Mouse (Mus musculus) T-helper 17 cell (primary cell): ENCODE measurements around the gene Rptor.

Source experiments
- in situ Hi-C, 2 experiments: fragments of 300-600 bp; cut with MboI, MseI; formaldehyde crosslinking; loops; 1 replicate in 1 of 2; 2 replicates in 1 of 2; pipeline ENCODE4 v1.15.1; 2025; ENCODE audit warnings: high pct_unique_total_duplicates in 2 of 2

The Rptor gene

DNA sequence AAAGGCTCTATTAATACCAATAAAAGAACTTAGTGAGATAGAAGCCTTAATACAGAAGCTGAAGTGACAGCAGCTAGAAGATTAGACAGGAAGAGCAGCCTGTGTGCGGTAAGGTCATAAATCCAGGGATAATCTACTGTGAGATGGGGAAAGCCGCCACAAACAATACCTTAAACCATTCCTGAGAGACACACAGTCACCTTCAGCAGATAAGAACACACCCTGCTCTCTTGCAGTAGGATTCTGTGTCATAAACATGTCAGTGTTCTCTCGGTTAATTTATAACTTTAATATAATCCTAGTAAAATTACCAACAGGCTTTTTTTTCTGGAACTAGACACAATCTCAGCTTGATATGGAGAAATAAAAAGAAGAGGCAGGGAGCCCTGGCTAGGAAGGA lies 233.6 kb downstream of the Rptor start:
- in situ Hi-C loops, result no loop called here

DNA sequence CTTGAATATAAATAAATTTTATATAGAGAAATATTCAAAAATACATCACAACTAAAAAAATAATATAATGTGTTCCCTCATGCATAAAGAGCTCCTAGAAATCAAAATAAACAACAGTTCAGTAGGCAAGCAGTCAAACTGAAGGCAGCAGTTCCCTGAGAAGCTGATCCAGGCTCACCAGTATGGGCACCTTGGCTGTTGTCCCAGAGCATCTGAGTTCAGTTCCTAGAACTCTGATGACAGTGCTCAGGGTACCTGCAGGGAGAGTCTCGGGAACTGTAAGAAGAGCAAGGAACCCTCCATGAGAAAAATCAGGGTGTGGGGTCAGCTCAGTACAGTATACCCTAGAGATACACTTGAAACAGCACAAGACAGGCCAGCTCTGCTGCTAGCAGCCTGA lies 235.1 kb downstream of the Rptor start:
- in situ Hi-C loops, result no loop called here

DNA sequence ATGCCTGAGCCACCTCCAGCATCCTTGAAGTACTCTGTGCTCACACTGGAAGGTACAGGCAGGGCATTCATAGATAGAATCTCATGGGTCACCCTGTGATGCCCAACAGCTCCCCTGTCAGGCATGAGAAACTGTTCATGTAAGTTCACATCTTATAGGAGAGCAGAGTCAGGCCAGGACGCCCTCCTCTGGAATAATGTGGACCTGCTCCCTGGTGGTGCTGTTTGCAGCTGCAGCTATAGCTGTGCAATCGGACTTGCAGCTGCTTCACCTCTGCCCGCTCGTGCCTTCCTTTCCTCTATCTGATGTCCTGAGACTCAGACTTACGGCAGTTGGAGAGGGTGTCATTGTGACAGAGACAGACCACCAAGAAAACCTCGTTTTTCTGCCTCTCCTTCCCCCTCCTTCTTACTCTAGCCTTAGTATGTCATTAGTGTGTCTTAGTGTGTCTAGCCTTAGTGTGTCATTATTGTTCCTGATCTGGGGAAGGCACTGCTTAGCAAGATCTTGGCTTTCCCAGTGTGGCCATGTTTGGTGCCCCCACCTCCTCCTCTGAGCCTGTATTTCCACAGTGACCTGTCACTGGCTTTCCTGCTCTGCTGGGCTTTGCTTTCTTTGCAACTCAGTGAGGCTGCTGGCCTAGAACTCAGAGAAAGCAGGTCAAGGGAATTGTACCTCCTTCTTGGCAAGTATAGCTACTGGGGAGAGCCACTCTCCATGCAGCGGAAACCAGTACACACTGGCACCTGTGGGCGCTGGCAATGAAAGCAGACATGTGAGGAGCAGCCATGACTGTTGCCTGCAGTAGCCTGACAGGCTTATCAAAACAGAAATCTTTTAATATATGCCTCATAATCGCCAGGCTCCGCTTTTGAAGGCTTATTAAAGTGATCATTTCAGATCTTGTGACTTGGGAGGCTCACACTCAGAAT lies 237.0 kb downstream of the Rptor start:
- in situ Hi-C loops, result no loop called here

DNA sequence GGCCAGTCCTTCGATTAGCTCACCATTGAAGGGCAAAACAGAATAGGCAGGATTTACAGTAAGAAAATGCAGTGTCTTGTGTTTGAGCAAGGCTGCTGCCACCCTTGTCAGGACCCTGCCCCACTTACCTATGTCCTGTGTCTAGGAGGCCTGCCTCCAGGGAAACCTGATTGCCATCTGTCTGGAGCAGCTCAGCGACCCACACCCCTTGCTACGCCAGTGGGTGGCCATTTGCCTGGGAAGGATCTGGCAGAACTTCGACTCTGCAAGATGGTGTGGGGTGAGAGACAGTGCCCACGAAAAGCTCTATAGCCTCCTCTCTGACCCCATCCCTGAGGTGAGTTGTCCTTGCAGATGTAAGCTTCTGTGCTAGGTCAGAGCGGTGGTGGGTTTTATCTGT lies 243.9 kb downstream of the Rptor start:
- in situ Hi-C loops, result no loop called here

DNA sequence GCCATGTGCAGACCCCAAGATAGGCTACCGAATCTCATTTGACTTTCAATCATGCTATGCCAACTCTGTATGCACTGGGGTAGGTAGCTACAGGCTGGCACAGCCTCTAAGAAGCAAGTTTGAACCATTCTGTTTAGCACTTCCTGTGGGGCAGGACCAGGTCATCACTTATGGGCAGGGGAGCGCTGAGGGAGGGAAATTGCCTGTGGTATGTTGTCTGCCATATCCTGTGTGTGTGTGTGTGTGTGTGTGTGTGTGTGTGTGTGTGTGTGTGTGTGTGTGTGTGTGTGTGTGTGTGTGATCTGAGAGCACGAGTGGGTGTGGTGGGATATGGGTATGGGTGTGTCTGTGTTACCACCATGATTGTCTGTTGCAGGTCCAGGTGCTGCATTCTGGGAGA lies 244.4 kb downstream of the Rptor start:
- in situ Hi-C loops, result no loop called here

DNA sequence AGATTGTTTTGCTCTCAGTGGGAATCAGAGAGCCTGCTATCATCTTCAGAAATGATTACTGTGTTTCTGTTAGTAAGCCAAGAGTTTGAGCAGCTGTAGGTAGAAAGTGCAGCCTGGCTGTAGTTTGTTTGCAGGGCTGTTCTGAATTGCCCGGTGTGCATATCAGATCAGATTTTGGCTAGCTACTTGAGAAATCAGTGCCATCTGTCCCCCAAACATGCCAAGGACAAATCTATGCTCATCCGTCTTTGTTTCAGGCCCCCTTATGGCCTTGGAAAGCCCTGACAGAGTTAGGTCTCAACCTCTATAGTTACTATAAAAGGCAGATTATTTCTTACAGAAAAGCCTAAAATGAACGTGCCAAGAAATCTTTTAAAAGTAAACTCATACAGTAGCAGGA lies 244.9 kb downstream of the Rptor start:
- in situ Hi-C loops, result no loop called here

DNA sequence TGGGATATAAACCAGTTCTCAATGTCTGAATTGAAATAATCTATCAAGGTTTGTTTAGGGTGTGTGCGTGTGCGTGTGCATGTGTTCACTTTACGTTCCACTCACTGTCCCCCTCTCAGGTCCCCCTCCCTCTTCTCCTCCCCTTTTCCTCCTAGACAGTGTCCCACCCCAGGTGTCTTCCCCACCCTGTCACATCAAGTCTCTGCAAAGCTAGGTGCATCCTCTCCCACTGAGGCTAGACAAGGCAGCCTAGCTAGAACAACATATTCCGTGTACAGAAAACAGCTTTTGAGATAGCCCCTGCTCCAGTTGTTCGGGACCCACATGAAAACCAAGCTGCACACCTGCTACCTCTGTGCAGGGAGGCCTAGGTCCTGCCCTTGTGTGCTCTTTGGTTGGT lies 245.5 kb downstream of the Rptor start:
- in situ Hi-C loops, result no loop called here

DNA sequence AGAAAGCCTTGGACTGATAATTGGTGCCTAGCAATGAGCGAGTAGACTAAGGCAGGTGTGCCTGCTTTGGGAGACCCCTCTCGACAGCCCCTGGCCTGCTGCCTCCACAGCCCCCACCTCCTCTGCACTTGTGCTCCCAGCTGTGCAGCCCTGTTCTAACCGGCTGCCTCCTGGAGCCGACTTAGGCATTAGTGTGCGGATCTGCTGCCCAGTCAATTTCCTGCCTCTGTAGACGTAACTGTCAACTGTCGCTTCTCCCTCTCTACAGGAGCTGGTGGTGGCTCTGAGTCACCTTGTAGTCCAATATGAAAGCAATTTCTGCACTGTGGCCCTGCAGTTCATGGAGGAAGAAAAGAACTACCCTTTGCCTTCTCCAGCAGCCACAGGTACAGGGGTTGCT lies 253.3 kb downstream of the Rptor start:
- in situ Hi-C loops, result no loop called here

DNA sequence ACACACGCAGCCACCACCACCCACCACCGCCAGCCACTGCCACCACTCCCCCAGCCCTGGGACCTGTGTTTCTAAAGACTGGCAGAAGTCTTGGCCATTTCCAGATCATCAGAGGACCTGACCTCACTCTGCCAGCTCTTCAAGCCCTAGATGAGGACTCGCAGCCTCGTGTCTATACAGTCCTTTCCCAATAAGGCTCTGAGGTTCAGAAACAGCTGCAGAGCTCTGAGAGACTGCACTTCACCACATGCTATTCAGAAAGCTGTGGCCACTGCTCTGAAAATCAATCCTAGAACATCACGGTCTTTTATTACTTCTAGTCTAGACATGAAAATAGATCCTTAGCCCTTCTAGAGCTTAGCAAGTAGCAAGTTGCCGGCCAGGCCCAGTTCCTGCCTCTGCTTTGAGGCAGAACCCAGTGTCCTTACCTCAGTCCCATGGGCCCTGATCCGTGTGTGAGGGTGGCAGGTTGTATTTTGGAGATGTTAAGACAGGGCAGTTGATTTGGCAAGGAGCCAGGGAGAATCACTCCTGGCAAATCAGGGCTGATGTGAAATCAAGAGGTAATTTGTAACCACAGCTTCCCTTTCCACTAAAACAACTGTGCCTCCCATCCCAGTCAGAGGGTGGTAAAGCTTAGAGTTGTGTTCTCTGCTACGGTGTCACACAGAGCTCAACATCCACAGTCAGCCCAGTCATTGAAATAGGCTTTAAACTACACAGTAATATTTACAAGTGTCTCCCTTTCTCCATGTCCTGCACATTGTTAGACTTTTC lies 260.0 kb downstream of the Rptor start:
- in situ Hi-C loops, result loop anchor here in 1 of 2 experiments (5.0 kb wide), 1 partner anchor 65 kb away; no protein-coding TSS in a partner anchor

DNA sequence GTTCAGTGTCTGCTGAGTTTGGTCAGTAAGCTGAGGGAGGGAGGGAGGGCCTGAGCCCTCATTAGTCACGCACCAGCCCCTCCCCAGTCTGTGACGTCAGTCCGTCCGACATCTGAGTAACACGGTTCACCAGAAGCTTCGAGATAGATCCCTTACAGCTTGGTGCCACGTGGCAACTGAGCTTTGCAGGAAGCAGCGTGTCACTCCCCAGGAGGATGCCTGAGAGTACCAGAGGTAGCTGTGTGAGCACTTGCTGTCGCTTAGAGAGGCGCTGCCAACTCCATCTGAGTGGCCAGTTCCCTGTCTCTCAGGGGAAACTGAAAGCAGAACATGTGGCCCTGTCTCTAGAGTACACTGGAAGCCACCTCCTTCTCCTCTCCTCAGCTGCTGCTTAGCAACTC lies 260.7 kb downstream of the Rptor start:
- in situ Hi-C loops, result loop anchor here in 1 of 2 experiments (5.0 kb wide), 1 partner anchor 66 kb away; no protein-coding TSS in a partner anchor

DNA sequence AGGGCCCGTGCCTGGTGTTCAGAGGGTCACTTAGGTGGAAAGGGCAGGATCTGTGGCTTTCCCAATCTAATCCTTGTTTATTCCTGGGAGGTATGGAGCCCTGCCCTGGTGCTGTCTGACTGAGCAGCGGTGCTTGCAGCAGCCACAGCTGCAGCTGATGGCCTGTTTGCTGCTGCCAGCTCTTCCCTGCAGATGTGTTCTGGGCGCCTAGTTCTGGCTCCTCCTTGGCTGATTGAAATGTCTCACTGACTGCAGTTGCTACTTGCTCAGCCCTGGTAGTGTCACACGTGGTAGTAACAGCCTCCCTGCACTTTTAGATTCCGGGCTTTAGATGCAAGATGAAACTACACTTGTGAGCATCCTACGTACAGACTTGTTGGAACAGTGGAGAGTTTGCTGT lies 264.1 kb downstream of the Rptor start:
- in situ Hi-C loops, result no loop called here

DNA sequence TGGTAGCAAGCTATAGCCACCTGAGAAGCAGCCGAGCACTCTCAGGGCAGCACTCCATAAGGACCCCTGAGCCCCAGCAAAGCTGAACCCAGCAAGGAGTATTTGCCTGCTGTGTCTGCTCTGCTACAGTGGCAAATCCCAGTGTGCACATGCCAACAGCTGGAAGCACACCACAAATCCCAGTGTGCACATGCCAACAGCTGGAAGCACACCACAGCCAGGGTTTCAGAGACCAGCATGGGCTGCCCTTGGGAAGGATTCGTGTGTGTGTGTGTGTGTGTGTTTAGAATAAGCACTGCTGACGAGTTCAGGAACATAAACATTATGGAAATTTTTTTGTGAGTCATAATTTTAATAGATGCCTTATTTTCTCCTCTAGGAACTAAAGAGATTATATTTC lies 265.4 kb downstream of the Rptor start:
- in situ Hi-C loops, result no loop called here

DNA sequence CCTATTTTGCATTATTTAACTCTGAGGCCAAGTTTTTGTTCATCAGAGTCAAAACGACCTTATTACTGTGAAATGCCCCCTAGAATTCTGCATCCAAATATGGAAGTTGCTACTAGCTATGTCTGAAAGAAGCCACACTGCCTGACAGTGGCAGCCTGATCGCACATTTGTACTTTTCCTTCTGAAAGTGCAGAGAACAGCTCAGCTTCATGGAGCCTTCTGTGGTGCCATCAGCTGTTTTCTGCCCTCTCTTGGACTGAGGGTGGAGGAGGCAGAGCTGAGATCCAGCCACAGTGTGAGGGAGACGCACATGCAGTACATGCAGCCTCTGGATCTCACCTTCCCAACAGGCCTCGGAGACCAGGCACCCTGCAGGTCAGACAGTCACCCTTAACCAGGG lies 265.9 kb downstream of the Rptor start:
- in situ Hi-C loops, result no loop called here

DNA sequence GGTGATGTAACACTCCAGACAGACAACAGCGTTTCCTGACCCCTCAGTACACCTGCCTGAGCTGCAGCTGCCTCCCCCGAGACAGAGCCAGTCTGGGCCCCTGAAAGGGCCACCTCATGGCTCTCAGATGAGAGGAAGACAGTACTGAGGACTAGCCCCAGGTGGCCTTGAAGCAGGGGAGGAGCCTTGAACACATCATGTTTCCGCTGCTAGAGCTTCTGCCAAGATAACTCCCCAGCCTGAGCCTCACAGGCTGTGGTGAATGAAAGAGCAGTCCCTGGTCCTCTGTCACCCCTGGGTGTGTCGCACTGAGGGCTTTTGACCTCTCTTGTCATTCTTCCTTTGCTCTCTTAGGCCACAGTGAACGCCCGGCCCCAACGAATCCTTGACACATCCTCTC lies 268.4 kb downstream of the Rptor start:
- in situ Hi-C loops, result no loop called here

DNA sequence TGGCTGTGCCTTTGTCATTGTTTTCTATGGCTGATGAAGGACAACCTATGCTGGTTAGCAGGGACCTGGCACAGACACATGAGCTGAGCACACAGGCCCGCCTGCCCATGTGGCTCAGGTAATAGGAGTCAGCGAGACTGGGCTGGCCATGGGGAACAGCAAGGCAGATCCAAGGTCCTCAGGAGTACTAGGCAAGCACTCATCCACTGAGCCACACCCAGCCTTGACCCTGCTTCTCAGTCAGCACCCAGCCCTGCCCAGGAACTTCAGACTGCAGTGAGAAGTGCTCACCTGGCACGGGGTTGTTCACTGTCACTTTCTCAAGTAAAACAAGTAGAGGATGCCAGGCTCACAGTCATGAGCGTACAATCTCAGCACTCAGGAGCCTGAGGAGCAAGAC lies 270.9 kb downstream of the Rptor start:
- in situ Hi-C loops, result no loop called here

DNA sequence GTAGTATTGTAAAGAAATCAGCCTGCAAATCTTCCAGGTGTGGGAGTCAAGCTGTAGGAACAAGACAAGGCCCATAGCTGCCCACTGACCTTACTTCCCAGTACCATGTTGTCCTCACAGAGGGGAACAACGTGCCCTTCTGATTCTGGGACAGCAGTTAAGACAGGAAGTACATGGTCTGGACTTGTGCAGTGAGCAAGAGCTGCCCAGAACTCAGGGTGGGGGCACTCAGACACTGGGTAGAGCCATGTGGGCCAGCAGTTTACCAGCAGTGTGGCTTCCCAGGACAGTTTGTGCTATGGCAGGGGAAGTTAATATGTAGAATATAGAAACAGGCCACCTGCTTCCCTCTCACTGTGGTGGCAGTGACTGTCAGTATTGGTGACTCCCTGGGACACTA lies 272.1 kb downstream of the Rptor start:
- in situ Hi-C loops, result no loop called here

DNA sequence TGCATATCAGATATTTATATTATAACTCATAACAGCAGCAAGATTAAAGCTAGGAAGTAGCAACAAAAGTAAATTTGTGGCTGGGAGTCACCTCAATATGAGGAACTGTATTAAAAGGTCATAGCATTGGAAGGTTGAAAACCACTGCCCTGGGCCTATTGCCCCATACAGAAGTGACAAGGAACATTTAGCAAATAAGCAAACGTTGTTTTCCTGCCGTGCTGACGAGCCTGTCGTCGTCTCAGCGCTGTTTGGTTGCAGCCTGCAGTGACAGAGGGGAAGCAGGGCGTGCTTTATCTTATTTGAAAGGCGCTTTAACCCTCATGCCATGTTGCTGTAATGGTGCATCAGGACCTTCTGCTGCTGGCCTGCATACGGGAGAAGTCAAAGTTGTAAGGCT lies 273.0 kb downstream of the Rptor start:
- in situ Hi-C loops, result no loop called here

DNA sequence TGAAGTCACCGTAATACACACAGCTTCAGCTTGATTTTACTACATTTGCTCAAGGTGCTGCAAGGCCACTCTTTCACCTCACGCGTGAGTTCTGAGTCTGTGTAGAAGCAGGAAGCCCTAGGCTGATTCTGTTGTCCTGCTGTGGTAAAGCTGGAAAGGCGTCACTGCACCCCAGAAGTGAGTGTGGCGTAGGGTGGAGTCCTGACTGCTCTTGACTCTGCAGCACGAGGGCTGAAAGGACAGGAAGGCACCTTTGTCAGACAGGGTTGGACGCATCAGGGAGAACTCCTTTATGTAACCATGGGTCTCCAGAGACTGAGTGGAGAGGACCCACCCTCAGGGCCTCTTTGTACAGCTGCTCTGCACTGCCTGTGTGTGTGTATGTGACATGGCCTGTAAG lies 274.4 kb downstream of the Rptor start:
- in situ Hi-C loops, result no loop called here

DNA sequence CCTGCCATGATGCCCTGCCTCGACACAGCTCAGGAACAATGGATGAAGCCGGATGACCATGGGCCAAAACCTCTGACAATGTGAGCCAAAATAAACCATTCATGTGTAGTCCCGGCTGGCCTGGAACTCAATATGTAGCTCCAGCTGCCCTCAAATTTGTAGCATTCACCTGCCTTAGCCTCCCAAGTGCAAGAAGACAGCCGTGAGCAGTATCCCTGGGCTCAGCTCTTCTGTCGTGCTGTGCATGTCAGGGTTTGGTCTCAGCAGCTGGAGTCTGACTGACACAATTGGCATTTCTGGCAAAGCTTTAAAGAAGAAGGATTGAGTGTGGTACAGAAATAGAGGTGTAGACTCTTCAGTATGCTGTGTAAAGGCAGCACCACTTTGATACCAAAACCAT lies 276.9 kb downstream of the Rptor start:
- in situ Hi-C loops, result no loop called here

DNA sequence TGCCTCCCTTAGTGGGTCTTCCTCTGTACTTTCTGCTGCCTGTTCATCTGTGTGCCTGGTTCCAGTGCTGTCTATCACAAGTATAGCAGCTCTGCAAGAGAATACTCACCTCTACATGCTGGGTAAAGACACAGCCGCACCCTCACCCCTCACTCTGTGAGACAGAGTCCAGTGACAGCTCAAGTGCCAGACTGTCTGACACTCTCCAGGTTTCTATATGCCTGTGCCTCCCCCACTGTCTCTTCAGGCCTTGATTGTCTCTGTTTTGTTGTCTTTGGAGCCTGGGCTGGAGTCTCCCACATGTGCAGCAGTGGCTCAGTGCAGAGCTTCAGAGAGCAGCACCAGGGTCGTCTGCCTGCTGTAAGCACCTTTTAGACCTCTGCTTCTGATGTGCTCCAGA lies 280.9 kb downstream of the Rptor start:
- in situ Hi-C loops, result no loop called here

DNA sequence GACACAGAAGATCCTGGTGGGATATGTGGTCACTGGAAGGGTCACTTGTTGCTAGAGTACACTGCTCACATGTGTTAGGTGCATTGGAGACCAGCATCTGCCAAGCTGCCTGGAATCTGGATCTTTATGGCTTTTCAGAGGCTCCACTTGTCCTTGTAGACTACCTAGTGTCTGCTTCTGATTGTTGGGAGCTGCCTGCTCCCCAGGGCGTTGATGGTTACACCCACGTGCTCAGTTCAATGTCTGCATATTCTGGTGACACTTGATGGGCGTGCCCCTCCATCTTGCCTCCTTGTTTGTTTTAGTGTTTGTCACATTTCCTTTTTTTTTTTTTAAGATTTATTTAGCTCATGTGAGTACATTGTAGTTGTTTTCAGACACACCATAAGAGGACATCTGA lies 287.3 kb downstream of the Rptor start:
- in situ Hi-C loops, result no loop called here

DNA sequence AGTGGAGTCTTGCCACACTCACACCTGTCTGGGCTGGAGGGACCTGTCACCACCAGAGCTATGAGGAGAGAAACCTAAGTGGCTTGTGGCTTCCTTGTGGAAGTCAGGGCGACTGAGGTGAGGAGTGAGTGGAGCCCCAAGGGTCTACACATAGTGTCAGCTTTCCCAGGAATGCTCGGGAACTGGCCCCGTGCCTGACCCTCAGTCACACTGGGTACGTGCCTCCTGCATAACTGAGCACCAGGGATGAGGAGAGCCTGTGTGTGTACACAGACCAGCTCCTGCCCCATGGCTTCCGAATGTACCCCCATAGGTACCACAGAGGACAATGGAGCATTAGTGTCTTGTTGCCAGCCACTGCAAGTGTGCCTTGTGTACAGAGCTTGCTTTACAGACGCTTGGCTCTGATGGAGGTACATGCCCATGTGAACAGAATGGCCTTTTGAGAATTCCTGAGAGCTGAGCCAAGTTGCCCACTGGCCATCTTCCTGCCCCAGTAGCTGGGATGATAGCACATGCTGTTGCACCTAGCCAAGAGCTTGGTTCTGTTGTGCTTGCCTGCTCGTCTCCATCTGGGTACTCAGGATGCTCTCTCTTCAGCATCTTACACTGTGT lies 289.0 kb downstream of the Rptor start:
- in situ Hi-C loops, result no loop called here
